Mouse (Mus musculus): Measurements from ENCODE around the gene Tnnt3.

Gene Tnnt3

DNA sequence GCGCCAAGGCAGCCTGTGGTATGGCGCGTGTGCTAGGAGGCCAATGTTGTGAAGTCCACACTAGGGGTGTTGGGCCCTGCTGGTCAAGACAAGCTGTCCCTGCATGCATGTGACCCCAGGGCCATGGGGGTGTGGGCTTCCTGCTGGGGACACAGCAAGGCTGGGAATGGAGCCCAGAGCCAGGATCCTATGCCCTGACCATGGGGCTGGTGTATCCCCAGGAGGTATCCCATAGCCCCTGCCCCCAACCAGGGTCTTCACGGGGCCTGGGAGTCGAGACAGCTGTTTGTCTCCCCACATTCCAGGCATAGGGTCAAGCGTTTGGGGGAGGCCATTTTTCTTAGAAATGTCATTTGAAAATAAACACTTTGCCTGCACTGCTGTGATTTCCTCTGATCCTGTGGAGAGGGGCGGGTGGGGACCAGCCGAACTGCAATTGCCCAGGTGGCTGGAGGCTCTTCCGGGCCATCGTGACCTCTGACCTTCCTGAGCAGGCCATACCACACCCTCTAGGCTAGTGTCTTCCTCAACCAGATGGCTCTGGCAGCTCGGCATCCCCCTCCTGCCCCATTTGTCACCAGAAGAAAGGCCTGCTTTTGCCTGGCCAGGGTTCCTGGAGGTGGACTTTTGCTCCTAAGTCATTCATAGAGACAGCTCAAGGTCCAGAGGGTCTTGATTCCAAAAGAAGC lies 66.5 kb downstream of the Tnnt3 start:
- no peak for DNase-seq (ENCODE audit: low spot score in 2 of 2)

Data from right cerebral cortex, postnatal 36 days (tissue).